Mouse (Mus musculus): Measurements from ENCODE around the gene Gm6880. TPM values are rescaled to one million over a fixed set of nuclear protein-coding genes. Genes with fewer than 3 reads are reported as not detected.
"Not testable (repeated sequence)": the region's sequence is repeated elsewhere in the genome, so short reads cannot be mapped to it uniquely, and the experiment has no call there.

The Gm6880 gene
- not detected in 2 replicates for polyA plus RNA-seq (2016; fragmentation: Nextera tagmentation; extraction: Ambion mirVana)

DNA sequence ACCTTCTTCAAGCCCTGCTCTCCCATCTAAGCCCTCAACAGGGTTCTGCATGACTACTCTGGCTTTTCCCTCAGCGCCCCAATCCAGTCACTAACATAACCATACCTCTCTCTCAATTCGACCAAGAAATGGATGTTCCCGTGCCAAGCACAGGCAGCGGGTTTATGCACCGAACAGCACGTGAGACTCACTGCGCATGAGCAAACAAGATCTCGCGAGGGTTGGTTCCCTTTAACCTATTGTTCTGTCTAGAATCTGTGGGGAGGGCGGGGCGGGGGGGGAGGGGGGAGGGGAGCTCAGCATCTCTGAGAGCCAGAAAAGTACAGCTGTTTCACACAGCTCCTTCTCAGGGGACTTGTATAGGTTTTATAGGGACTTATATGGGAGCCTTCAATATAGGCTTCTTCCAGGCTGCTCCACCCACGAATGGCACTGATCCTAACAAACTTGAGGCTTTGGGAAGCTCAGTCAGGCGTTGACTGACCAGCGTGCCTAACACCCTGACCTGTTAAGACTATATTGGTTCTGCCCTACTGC, at the start of gene Gm6880:
Gene Gm6880 (minus strand): TSS at position 51 of the 537 bp plus-strand sequence.
- not testable (repeated sequence) for H3K27ac ChIP-seq; H3K4me1 ChIP-seq; H3K9me3 ChIP-seq; H3K36me3 ChIP-seq; H3K27me3 ChIP-seq (ENCODE audit: insufficient read depth, poor library complexity, severe bottlenecking); DNase-seq (ENCODE audit: low spot score); H3K4me3 ChIP-seq
- WGBS = 73% methylated on average over 14 of the region's 14 CpGs

- not testable (repeated sequence) for H3K4me3 ChIP-seq; DNase-seq (ENCODE audit: low spot score); H3K9me3 ChIP-seq; H3K27ac ChIP-seq; H3K36me3 ChIP-seq; H3K27me3 ChIP-seq (ENCODE audit: insufficient read depth, poor library complexity, severe bottlenecking); H3K4me1 ChIP-seq
These were observed 36.3 kb upstream of the Gm6880 start for GRCm38 (mm10) chrX:74517461-74517860.

DNA sequence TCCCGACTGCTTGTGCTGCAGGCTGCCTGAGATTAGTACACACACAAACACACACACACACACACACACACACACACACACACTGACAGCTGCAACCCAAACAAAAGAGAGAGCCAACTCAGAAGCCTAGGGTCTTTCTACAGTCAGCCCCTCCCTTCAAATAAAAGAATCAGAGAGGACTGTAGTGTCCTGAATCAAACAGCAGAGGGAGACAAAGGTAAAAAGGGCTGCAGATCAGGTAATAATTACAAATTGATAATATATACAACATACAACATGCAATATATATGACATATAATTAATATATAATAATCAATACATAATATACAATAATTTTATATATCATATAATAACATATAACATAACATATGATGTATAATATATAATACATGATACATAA, 15.9 kb upstream of the Gm6880 start:
- Histone ChIP-seq H3K27me3 (ENCODE audit: insufficient read depth, poor library complexity, severe bottlenecking) (no peaks in the 10 kb centered on the region), H3K4me1 (no peaks in the 10 kb centered on the region), H3K4me3 (no peak overlapping the region), H3K9me3 (no peaks in the 10 kb centered on the region), H3K36me3 (no peaks in the 10 kb centered on the region), H3K27ac (no peak overlapping the region)
- no peak for DNase-seq (ENCODE audit: low spot score)
- 80% methylated on average over 1 of the region's 1 CpGs for WGBS

GRCm38 (mm10) chrX:74452773-74453172, 28.4 kb downstream of the Gm6880 start:
- no peaks in the 10 kb centered on the region for H3K4me1 ChIP-seq
- H3K27ac ChIP-seq = no peak overlapping the region
- peaks cover 10% of the 10 kb centered on the region; the same call in 1 of the 2 replicates for H3K36me3 ChIP-seq
- no peak for DNase-seq (ENCODE audit: low spot score)
- no peaks in the 10 kb centered on the region for H3K27me3 ChIP-seq (ENCODE audit: insufficient read depth, poor library complexity, severe bottlenecking)
- H3K4me3 ChIP-seq = no peak overlapping the region
- no peaks in the 10 kb centered on the region for H3K9me3 ChIP-seq
- WGBS = 12% methylated on average over 4 of the region's 4 CpGs

GRCm38 (mm10) chrX:74451157-74451912, 29.9 kb downstream of the Gm6880 start:
- no peak for DNase-seq (ENCODE audit: low spot score)
- H3K9me3 ChIP-seq = no peaks in the 10 kb centered on the region
- WGBS = 73% methylated on average over 4 of the region's 4 CpGs
- H3K4me1 ChIP-seq = no peaks in the 10 kb centered on the region
- no peak overlapping the region for H3K27ac ChIP-seq
- peaks cover 13% of the 10 kb centered on the region; the same call in 1 of the 2 replicates for H3K36me3 ChIP-seq
- H3K4me3 ChIP-seq = no peak overlapping the region
- H3K27me3 ChIP-seq (ENCODE audit: insufficient read depth, poor library complexity, severe bottlenecking) = no peaks in the 10 kb centered on the region

Other genes with a start within 250 kb of the Gm6880 start
- gene Flna, start 231.6 kb downstream of the Gm6880 start, polyA plus RNA-seq (2016; fragmentation: Nextera tagmentation; extraction: Ambion mirVana) = 199 and 236 TPM in 2 replicates
- 17.9 and 22.7 TPM in 2 replicates for gene Emd, start 226.7 kb downstream of the Gm6880 start, polyA plus RNA-seq (2016; fragmentation: Nextera tagmentation; extraction: Ambion mirVana)
- 496 and 543 TPM in 2 replicates for gene Rpl10, start 210.6 kb downstream of the Gm6880 start, polyA plus RNA-seq (2016; fragmentation: Nextera tagmentation; extraction: Ambion mirVana)
- gene Taz, start 199.5 kb downstream of the Gm6880 start, polyA plus RNA-seq (2016; fragmentation: Nextera tagmentation; extraction: Ambion mirVana) = 66.9 and 73.1 TPM in 2 replicates
- 11.1 and 11.2 TPM in 2 replicates for gene Dnase1l1, start 199.1 kb downstream of the Gm6880 start, polyA plus RNA-seq (2016; fragmentation: Nextera tagmentation; extraction: Ambion mirVana)
- gene Atp6ap1, start 184.3 kb downstream of the Gm6880 start, polyA plus RNA-seq (2016; fragmentation: Nextera tagmentation; extraction: Ambion mirVana) = 114 and 125 TPM in 2 replicates
- 171 and 194 TPM in 2 replicates for gene Gdi1, start 176.4 kb downstream of the Gm6880 start, polyA plus RNA-seq (2016; fragmentation: Nextera tagmentation; extraction: Ambion mirVana)
- 57.1 and 65.2 TPM in 2 replicates for gene Fam50a, start 168.4 kb downstream of the Gm6880 start, polyA plus RNA-seq (2016; fragmentation: Nextera tagmentation; extraction: Ambion mirVana)
- 7.0 and 12.7 TPM in 2 replicates for gene Plxna3, start 152.3 kb downstream of the Gm6880 start, polyA plus RNA-seq (2016; fragmentation: Nextera tagmentation; extraction: Ambion mirVana)
- gene Lage3, start 127.8 kb downstream of the Gm6880 start, polyA plus RNA-seq (2016; fragmentation: Nextera tagmentation; extraction: Ambion mirVana) = 103 and 105 TPM in 2 replicates
- gene Ubl4a, start 108.2 kb downstream of the Gm6880 start, polyA plus RNA-seq (2016; fragmentation: Nextera tagmentation; extraction: Ambion mirVana) = 64.2 and 71.0 TPM in 2 replicates
- gene Slc10a3, start 108.0 kb downstream of the Gm6880 start, polyA plus RNA-seq (2016; fragmentation: Nextera tagmentation; extraction: Ambion mirVana) = 13.1 and 15.7 TPM in 2 replicates
- gene Fam3a, start 88.1 kb downstream of the Gm6880 start, polyA plus RNA-seq (2016; fragmentation: Nextera tagmentation; extraction: Ambion mirVana) = 24.0 and 25.3 TPM in 2 replicates
- 18.6 and 21.7 TPM in 2 replicates for gene Ikbkg, start 88.1 kb downstream of the Gm6880 start, polyA plus RNA-seq (2016; fragmentation: Nextera tagmentation; extraction: Ambion mirVana)
- gene G6pdx, start 52.2 kb downstream of the Gm6880 start, polyA plus RNA-seq (2016; fragmentation: Nextera tagmentation; extraction: Ambion mirVana) = 26.3 and 34.6 TPM in 2 replicates
- gene Olfr1326-ps1, start 93.5 kb upstream of the Gm6880 start, polyA plus RNA-seq (2016; fragmentation: Nextera tagmentation; extraction: Ambion mirVana) = not detected in 2 replicates
- gene Olfr1325, start 111.3 kb upstream of the Gm6880 start, polyA plus RNA-seq (2016; fragmentation: Nextera tagmentation; extraction: Ambion mirVana) = not detected in 2 replicates
- 0.06 and 0.12 TPM in 2 replicates for gene Gm5640, start 164.2 kb upstream of the Gm6880 start, polyA plus RNA-seq (2016; fragmentation: Nextera tagmentation; extraction: Ambion mirVana)

Measured in heart, embryonic 10.5 days (tissue).